Mouse (Mus musculus) c-Kit-positive CD71-negative TER-119-negative erythroid progenitor cells, embryonic 14.5 days (primary cell): ENCODE measurements around the gene Snx13.
A peak's percentile ranks its signal among the peaks of the same experiment; 100 is the strongest.

ENCODE experiments used
- DNase-seq: peaks from one replicate; pipeline ENCODE4 v3.0.0-alpha.2; 2013; ENCODE audit warnings: low read depth

Snx13 gene

GRCm38 (mm10) chr12:35191698-35192425 is 144.9 kb downstream of the Snx13 start:
- peak; percentile 54 for DNase-seq

DNA sequence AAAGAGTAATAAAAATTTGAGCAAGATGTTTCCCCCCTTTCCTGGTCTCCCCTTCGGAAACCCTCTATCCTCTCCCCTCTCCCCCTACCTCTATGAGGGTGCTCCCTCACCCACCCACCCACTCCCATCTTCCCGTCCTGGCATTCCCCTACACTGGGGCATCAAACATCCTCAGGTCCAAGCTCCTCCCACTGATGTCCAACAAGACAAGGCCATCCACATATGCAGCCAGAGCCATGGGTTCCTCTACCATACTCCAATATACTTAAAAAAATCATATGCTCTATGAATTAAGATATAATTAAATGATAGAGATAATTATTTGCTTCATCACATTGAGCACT is 145.4 kb downstream of the Snx13 start:
- no peak for DNase-seq
